Mouse (Mus musculus) ovary, postnatal 10 days (tissue): Measurements from ENCODE around the gene Cab39.
A peak's percentile ranks its signal among the peaks of the same experiment; 100 is the strongest.

ENCODE experiments used
- DNase-seq: peaks from one replicate; pipeline ENCODE4 v3.0.0; 2022; ENCODE audit warnings: low spot score

Cab39 gene

GRCm38 (mm10) chr1:85793208-85794105 lies at the start of gene Cab39:
Gene Cab39 (plus strand): TSS chr1:85793441.
- DNase-seq: peak; percentile 75

- DNase-seq: no peak
Observed at GRCm38 (mm10) chr1:85744539-85744938, 48.7 kb upstream of the Cab39 start.

GRCm38 (mm10) chr1:85746511-85746910 lies 46.7 kb upstream of the Cab39 start:
- DNase-seq: no peak

GRCm38 (mm10) chr1:85749829-85750228 lies 43.4 kb upstream of the Cab39 start:
- DNase-seq: no peak

- DNase-seq: no peak
Observed at GRCm38 (mm10) chr1:85750650-85751049, 42.6 kb upstream of the Cab39 start.

GRCm38 (mm10) chr1:85751494-85751893 lies 41.7 kb upstream of the Cab39 start:
- no peak for DNase-seq

- no peak for DNase-seq
Observed at GRCm38 (mm10) chr1:85751932-85752680, 41.1 kb upstream of the Cab39 start.

GRCm38 (mm10) chr1:85757531-85758230 lies 35.6 kb upstream of the Cab39 start:
- no peak for DNase-seq

GRCm38 (mm10) chr1:85758231-85758968 lies 34.8 kb upstream of the Cab39 start:
- no peak for DNase-seq

- DNase-seq: no peak
Observed at GRCm38 (mm10) chr1:85758969-85759293, 34.3 kb upstream of the Cab39 start.

- no peak for DNase-seq
Observed at GRCm38 (mm10) chr1:85761665-85762064, 31.6 kb upstream of the Cab39 start.

- no peak for DNase-seq
Observed at GRCm38 (mm10) chr1:85763386-85763785, 29.9 kb upstream of the Cab39 start.

GRCm38 (mm10) chr1:85764291-85764690 lies 28.9 kb upstream of the Cab39 start:
- no peak for DNase-seq

GRCm38 (mm10) chr1:85766120-85766519 lies 27.1 kb upstream of the Cab39 start:
- DNase-seq: no peak

GRCm38 (mm10) chr1:85767754-85768153 lies 25.5 kb upstream of the Cab39 start:
- no peak for DNase-seq

- DNase-seq: no peak
Observed at GRCm38 (mm10) chr1:85771976-85772375, 21.3 kb upstream of the Cab39 start.

GRCm38 (mm10) chr1:85775136-85775535 lies 18.1 kb upstream of the Cab39 start:
- DNase-seq: no peak

GRCm38 (mm10) chr1:85776154-85776553 lies 17.1 kb upstream of the Cab39 start:
- DNase-seq: no peak

GRCm38 (mm10) chr1:85778436-85778835 lies 14.8 kb upstream of the Cab39 start, which contains the start of gene A630001G21Rik:
Gene A630001G21Rik (minus strand): TSS chr1:85778643.
- no peak for DNase-seq

GRCm38 (mm10) chr1:85779012-85779411 lies 14.2 kb upstream of the Cab39 start:
- DNase-seq: no peak

- DNase-seq: no peak
Observed at GRCm38 (mm10) chr1:85779428-85780180, 13.6 kb upstream of the Cab39 start.
